Mouse (Mus musculus): ENCODE data around the gene Aldh18a1. TPM values are rescaled to one million over a fixed set of nuclear protein-coding genes. Genes with fewer than 3 reads are reported as not detected.
"Not testable (repeated sequence)": the region's sequence is repeated elsewhere in the genome, so short reads cannot be mapped to it uniquely, and the experiment has no call there.

The Aldh18a1 gene
- polyA plus RNA-seq, 1 experiment from 2014 or later, result 98.5 TPM

- peak; percentile 100 for ATAC-seq (ENCODE audit: low FRiP score)
- Histone ChIP-seq H3K36me3 (replicated peaks) (peaks cover 25% of the 10 kb centered on the region), H3K9me3 (no peaks in the 10 kb centered on the region), H3K27me3 (peaks cover 3% of the 10 kb centered on the region; the same call in 1 of the 2 replicates), H3K9ac (peak within 1 kb of the TSS; percentile 76), H3K4me3 (replicated peaks) (peak within 1 kb of the TSS; percentile 76), H3K4me2 (peak within 1 kb of the TSS; percentile 77), H3K27ac (0 out of 2 replicates have a peak within 1 kb of the TSS, but pooled peaks have one; percentile 44), H3K4me1 (peaks cover 6% of the 10 kb centered on the region)
- WGBS, result under 1% methylated on average over 45 of the region's 45 CpGs
Measured at GRCm38 (mm10) chr19:40611830-40612506, 23.7 kb upstream of the Aldh18a1 start, which contains the start of the genes Tctn3 and Entpd1. TSS of gene Tctn3 (minus strand) at chr19:40612233. TSS of gene Entpd1 (plus strand) at chr19:40612366.

GRCm38 (mm10) chr19:40607676-40608075 lies 19.4 kb upstream of the Aldh18a1 start:
- Histone ChIP-seq H3K36me3 (replicated peaks) (peaks cover 50% of the 10 kb centered on the region), H3K27me3 (no peaks in the 10 kb centered on the region), H3K27ac (no peak overlapping the region), H3K4me1 (peaks cover 6% of the 10 kb centered on the region), H3K4me3 (replicated peaks) (no peak overlapping the region), H3K9me3 (no peaks in the 10 kb centered on the region), H3K4me2 (no peak overlapping the region), H3K9ac (no peak overlapping the region)
- WGBS, result 88% methylated on average over 6 of the region's 6 CpGs
- no peak for ATAC-seq (ENCODE audit: low FRiP score)

- no peaks in the 10 kb centered on the region for H3K4me1 ChIP-seq
- WGBS, result 93% methylated on average over 9 of the region's 9 CpGs
- peaks cover 51% of the 10 kb centered on the region for H3K36me3 ChIP-seq (replicated peaks)
- H3K27me3 ChIP-seq, result no peaks in the 10 kb centered on the region
- no peak overlapping the region for H3K27ac ChIP-seq
- H3K4me3 ChIP-seq (replicated peaks), result no peak overlapping the region
- no peak overlapping the region for H3K9ac ChIP-seq
- no peak for ATAC-seq (ENCODE audit: low FRiP score)
- no peaks in the 10 kb centered on the region for H3K9me3 ChIP-seq
- no peak overlapping the region for H3K4me2 ChIP-seq
Measured at GRCm38 (mm10) chr19:40605189-40605588, 16.9 kb upstream of the Aldh18a1 start.

GRCm38 (mm10) chr19:40601870-40602269 lies 13.6 kb upstream of the Aldh18a1 start:
- Histone ChIP-seq H3K9me3 (no peaks in the 10 kb centered on the region), H3K27me3 (no peaks in the 10 kb centered on the region), H3K4me3 (replicated peaks) (no peak overlapping the region), H3K4me1 (no peaks in the 10 kb centered on the region), H3K36me3 (replicated peaks) (peaks cover 26% of the 10 kb centered on the region), H3K9ac (no peak overlapping the region), H3K27ac (no peak overlapping the region), H3K4me2 (no peak overlapping the region)
- WGBS, result 93% methylated on average over 3 of the region's 3 CpGs
- ATAC-seq (ENCODE audit: low FRiP score), result no peak

GRCm38 (mm10) chr19:40600846-40601245 lies 12.6 kb upstream of the Aldh18a1 start:
- H3K4me1 ChIP-seq; H3K9me3 ChIP-seq; H3K9ac ChIP-seq; ATAC-seq (ENCODE audit: low FRiP score); H3K4me2 ChIP-seq; H3K4me3 ChIP-seq (replicated peaks); H3K27ac ChIP-seq; H3K27me3 ChIP-seq: not testable (repeated sequence)
- WGBS, result 92% methylated on average over 5 of the region's 5 CpGs
- H3K36me3 ChIP-seq (replicated peaks), result peaks cover 24% of the 10 kb centered on the region

GRCm38 (mm10) chr19:40595831-40596230 lies 7.6 kb upstream of the Aldh18a1 start:
- no peaks in the 10 kb centered on the region for H3K27me3 ChIP-seq
- H3K4me2 ChIP-seq, result no peak overlapping the region
- no peak overlapping the region for H3K27ac ChIP-seq
- WGBS, result 89% methylated on average over 8 of the region's 8 CpGs
- H3K4me1 ChIP-seq, result no peaks in the 10 kb centered on the region
- ATAC-seq (ENCODE audit: low FRiP score), result no peak
- no peak overlapping the region for H3K9ac ChIP-seq
- peaks cover 18% of the 10 kb centered on the region for H3K36me3 ChIP-seq (replicated peaks)
- H3K9me3 ChIP-seq, result no peaks in the 10 kb centered on the region
- H3K4me3 ChIP-seq (replicated peaks), result no peak overlapping the region

- ATAC-seq (ENCODE audit: low FRiP score), result no peak
- 91% methylated on average over 3 of the region's 3 CpGs for WGBS
- H3K27ac ChIP-seq, result no peak overlapping the region
- H3K9me3 ChIP-seq, result no peaks in the 10 kb centered on the region
- H3K9ac ChIP-seq, result no peak overlapping the region
- no peak overlapping the region for H3K4me2 ChIP-seq
- H3K36me3 ChIP-seq (replicated peaks), result peaks cover 18% of the 10 kb centered on the region
- H3K4me1 ChIP-seq, result no peaks in the 10 kb centered on the region
- H3K27me3 ChIP-seq, result no peaks in the 10 kb centered on the region
- no peak overlapping the region for H3K4me3 ChIP-seq (replicated peaks)
Measured at GRCm38 (mm10) chr19:40595231-40595630, 7.0 kb upstream of the Aldh18a1 start.

- H3K36me3 ChIP-seq (replicated peaks), result peaks cover 23% of the 10 kb centered on the region; the same call in 1 of the 2 replicates
- H3K4me1 ChIP-seq, result peaks cover 19% of the 10 kb centered on the region
- H3K27ac ChIP-seq, result peak overlapping the region; percentile 73
- H3K9ac ChIP-seq, result peak overlapping the region; percentile 54
- peak overlapping the region; percentile 75 for H3K4me2 ChIP-seq
- peak overlapping the region; percentile 76 for H3K4me3 ChIP-seq (replicated peaks)
- WGBS, result under 1% methylated on average over 10 of the region's 10 CpGs
- H3K9me3 ChIP-seq, result no peaks in the 10 kb centered on the region
- peak; percentile 4; the same call in 1 of the 2 replicates for ATAC-seq (ENCODE audit: low FRiP score)
- no peaks in the 10 kb centered on the region for H3K27me3 ChIP-seq
Measured at GRCm38 (mm10) chr19:40589530-40589880, 1.2 kb upstream of the Aldh18a1 start.

- Histone ChIP-seq H3K27ac (peak overlapping the region; percentile 73), H3K9ac (peak overlapping the region; percentile 54), H3K9me3 (no peaks in the 10 kb centered on the region), H3K4me2 (peak overlapping the region; percentile 75), H3K27me3 (no peaks in the 10 kb centered on the region), H3K36me3 (replicated peaks) (peaks cover 22% of the 10 kb centered on the region; the same call in 1 of the 2 replicates), H3K4me1 (peaks cover 19% of the 10 kb centered on the region), H3K4me3 (replicated peaks) (peak overlapping the region; percentile 76)
- WGBS, result under 1% methylated on average over 18 of the region's 18 CpGs
- peak; percentile 69 for ATAC-seq (ENCODE audit: low FRiP score)
Measured at GRCm38 (mm10) chr19:40588847-40589529, 725 bp upstream of the Aldh18a1 start.

GRCm38 (mm10) chr19:40587491-40588292 lies 571 bp downstream of the Aldh18a1 start:
- Histone ChIP-seq H3K27me3 (no peaks in the 10 kb centered on the region), H3K9me3 (no peaks in the 10 kb centered on the region), H3K27ac (peak overlapping the region; percentile 21; the same call in 1 of the 2 replicates), H3K9ac (peak overlapping the region; percentile 78), H3K4me2 (peak overlapping the region; percentile 75), H3K4me1 (peaks cover 19% of the 10 kb centered on the region), H3K36me3 (replicated peaks) (peaks cover 33% of the 10 kb centered on the region), H3K4me3 (replicated peaks) (peak overlapping the region; percentile 76)
- WGBS, result 3% methylated on average over 30 of the region's 30 CpGs
- no peak for ATAC-seq (ENCODE audit: low FRiP score)

- peaks cover 40% of the 10 kb centered on the region for H3K36me3 ChIP-seq (replicated peaks)
Measured at GRCm38 (mm10) chr19:40586908-40587307, 1.4 kb downstream of the Aldh18a1 start.

GRCm38 (mm10) chr19:40581662-40582061 lies 6.6 kb downstream of the Aldh18a1 start:
- H3K27me3 ChIP-seq, result no peaks in the 10 kb centered on the region
- no peak overlapping the region for H3K27ac ChIP-seq
- no peak overlapping the region for H3K9ac ChIP-seq
- ATAC-seq (ENCODE audit: low FRiP score), result no peak
- WGBS, result 90% methylated on average over 5 of the region's 5 CpGs
- H3K4me1 ChIP-seq, result peaks cover 7% of the 10 kb centered on the region
- no peaks in the 10 kb centered on the region for H3K9me3 ChIP-seq
- no peak overlapping the region for H3K4me3 ChIP-seq (replicated peaks)
- H3K4me2 ChIP-seq, result no peak overlapping the region
- peaks cover 83% of the 10 kb centered on the region for H3K36me3 ChIP-seq (replicated peaks)

More at GRCm38 (mm10) chr19:40586908-40587307, 1.4 kb downstream of the Aldh18a1 start:
- Histone ChIP-seq H3K9ac (peak overlapping the region; percentile 78; the same call in 1 of the 2 replicates), H3K4me3 (replicated peaks) (peak overlapping the region; percentile 76), H3K4me1 (peaks cover 19% of the 10 kb centered on the region), H3K27ac (no peak overlapping the region), H3K4me2 (peak overlapping the region; percentile 75), H3K27me3 (no peaks in the 10 kb centered on the region), H3K9me3 (no peaks in the 10 kb centered on the region)
- no peak for ATAC-seq (ENCODE audit: low FRiP score)
- 63% methylated on average over 7 of the region's 7 CpGs for WGBS
